Mouse (Mus musculus): ENCODE measurements around the gene Zpr1. TPM values are rescaled to one million over a fixed set of nuclear protein-coding genes. Genes with fewer than 3 reads are reported as not detected.

Gene Zpr1
- polyA plus RNA-seq (2014; fragmentation: Nextera tagmentation; extraction: Ambion mirVana): 60.4 and 64.2 TPM in 2 replicates

GRCm38 (mm10) chr9:46272677-46273454 is at the start of gene Zpr1:
Zpr1 (plus strand) TSS chr9:46273064.
- H3K27me3 ChIP-seq (ENCODE audit: control insufficient read depth, insufficient read depth, low read length): peaks cover 4% of the 10 kb centered on the region; the same call in 1 of the 2 replicates
- H3K27ac ChIP-seq (replicated peaks; ENCODE audit: low read depth, low read length): no peak within 1 kb of the TSS
- H3K9ac ChIP-seq (ENCODE audit: low read length): peak within 1 kb of the TSS; percentile 63
- peak within 1 kb of the TSS; percentile 88 for H3K4me3 ChIP-seq (ENCODE audit: low read depth, low read length)
- peaks cover 6% of the 10 kb centered on the region for H3K36me3 ChIP-seq (ENCODE audit: control insufficient read depth, insufficient read depth, low read length)
- DNase-seq (ENCODE audit: low spot score): peak; percentile 91
- peak; percentile 88 for ATAC-seq (ENCODE audit: insufficient number of reproducible peaks, low FRiP score, low TSS enrichment, low read depth)
- WGBS: 7% methylated on average over 45 of the region's 45 CpGs
- H3K9me3 ChIP-seq (ENCODE audit: control insufficient read depth, low read length): no peaks in the 10 kb centered on the region
- 0 out of 2 replicates have a peak, but pooled peaks cover 3% of the 10 kb centered on the region for H3K4me1 ChIP-seq (ENCODE audit: control insufficient read depth, insufficient read depth, low read length)
- peak within 1 kb of the TSS; percentile 84 for H3K4me2 ChIP-seq (ENCODE audit: low read depth, severe bottlenecking)

GRCm38 (mm10) chr9:46223090-46223489 is 49.8 kb upstream of the Zpr1 start:
- DNase-seq (ENCODE audit: low spot score): no peak
- Histone ChIP-seq H3K9ac (ENCODE audit: low read length) (no peak overlapping the region), H3K27me3 (ENCODE audit: control insufficient read depth, insufficient read depth, low read length) (no peaks in the 10 kb centered on the region), H3K27ac (replicated peaks; ENCODE audit: low read depth, low read length) (no peak overlapping the region), H3K4me3 (ENCODE audit: low read depth, low read length) (no peak overlapping the region), H3K9me3 (ENCODE audit: control insufficient read depth, low read length) (no peaks in the 10 kb centered on the region), H3K4me1 (ENCODE audit: control insufficient read depth, insufficient read depth, low read length) (no peaks in the 10 kb centered on the region), H3K36me3 (ENCODE audit: control insufficient read depth, insufficient read depth, low read length) (peaks cover 9% of the 10 kb centered on the region; the same call in 1 of the 2 replicates), H3K4me2 (ENCODE audit: low read depth, severe bottlenecking) (no peak overlapping the region)
- ATAC-seq (ENCODE audit: insufficient number of reproducible peaks, low FRiP score, low TSS enrichment, low read depth): no peak
- WGBS: 88% methylated on average over 6 of the region's 6 CpGs

GRCm38 (mm10) chr9:46224101-46224500 is 48.8 kb upstream of the Zpr1 start:
- Histone ChIP-seq H3K4me3 (ENCODE audit: low read depth, low read length) (no peak overlapping the region), H3K27me3 (ENCODE audit: control insufficient read depth, insufficient read depth, low read length) (no peaks in the 10 kb centered on the region), H3K27ac (replicated peaks; ENCODE audit: low read depth, low read length) (no peak overlapping the region), H3K36me3 (ENCODE audit: control insufficient read depth, insufficient read depth, low read length) (peaks cover 9% of the 10 kb centered on the region; the same call in 1 of the 2 replicates), H3K9me3 (ENCODE audit: control insufficient read depth, low read length) (no peaks in the 10 kb centered on the region), H3K9ac (ENCODE audit: low read length) (no peak overlapping the region), H3K4me1 (ENCODE audit: control insufficient read depth, insufficient read depth, low read length) (no peaks in the 10 kb centered on the region), H3K4me2 (ENCODE audit: low read depth, severe bottlenecking) (no peak overlapping the region)
- ATAC-seq (ENCODE audit: insufficient number of reproducible peaks, low FRiP score, low TSS enrichment, low read depth) (no peak), DNase-seq (ENCODE audit: low spot score) (no peak)
- WGBS: 85% methylated on average over 3 of the region's 3 CpGs

GRCm38 (mm10) chr9:46224945-46225660 is 47.8 kb upstream of the Zpr1 start:
- no peak for ATAC-seq (ENCODE audit: insufficient number of reproducible peaks, low FRiP score, low TSS enrichment, low read depth)

GRCm38 (mm10) chr9:46227064-46227614 is 45.7 kb upstream of the Zpr1 start:
- Histone ChIP-seq H3K4me3 (ENCODE audit: low read depth, low read length) (no peak overlapping the region), H3K36me3 (ENCODE audit: control insufficient read depth, insufficient read depth, low read length) (peaks cover 2% of the 10 kb centered on the region; the same call in 1 of the 2 replicates), H3K4me2 (ENCODE audit: low read depth, severe bottlenecking) (no peak overlapping the region), H3K27me3 (ENCODE audit: control insufficient read depth, insufficient read depth, low read length) (no peaks in the 10 kb centered on the region), H3K4me1 (ENCODE audit: control insufficient read depth, insufficient read depth, low read length) (peaks cover 2% of the 10 kb centered on the region; the same call in 1 of the 2 replicates), H3K9me3 (ENCODE audit: control insufficient read depth, low read length) (no peaks in the 10 kb centered on the region), H3K27ac (replicated peaks; ENCODE audit: low read depth, low read length) (no peak overlapping the region), H3K9ac (ENCODE audit: low read length) (no peak overlapping the region)
- DNase-seq (ENCODE audit: low spot score): no peak
- 91% methylated on average over 3 of the region's 3 CpGs for WGBS
- ATAC-seq (ENCODE audit: insufficient number of reproducible peaks, low FRiP score, low TSS enrichment, low read depth): no peak

More at GRCm38 (mm10) chr9:46224945-46225660, 47.8 kb upstream of the Zpr1 start:
- Histone ChIP-seq H3K9me3 (ENCODE audit: control insufficient read depth, low read length) (no peaks in the 10 kb centered on the region), H3K4me1 (ENCODE audit: control insufficient read depth, insufficient read depth, low read length) (no peaks in the 10 kb centered on the region), H3K4me3 (ENCODE audit: low read depth, low read length) (no peak overlapping the region), H3K27ac (replicated peaks; ENCODE audit: low read depth, low read length) (no peak overlapping the region), H3K9ac (ENCODE audit: low read length) (no peak overlapping the region), H3K27me3 (ENCODE audit: control insufficient read depth, insufficient read depth, low read length) (no peaks in the 10 kb centered on the region), H3K36me3 (ENCODE audit: control insufficient read depth, insufficient read depth, low read length) (peaks cover 9% of the 10 kb centered on the region; the same call in 1 of the 2 replicates), H3K4me2 (ENCODE audit: low read depth, severe bottlenecking) (no peak overlapping the region)
- 71% methylated on average over 5 of the region's 5 CpGs for WGBS
- no peak for DNase-seq (ENCODE audit: low spot score)

GRCm38 (mm10) chr9:46228491-46228890 is 44.4 kb upstream of the Zpr1 start, which contains the start of gene Apoa1:
Apoa1 (plus strand) TSS chr9:46228580.
- H3K4me2 ChIP-seq (ENCODE audit: low read depth, severe bottlenecking): no peak within 1 kb of the TSS

GRCm38 (mm10) chr9:46229573-46230449 is 43.1 kb upstream of the Zpr1 start:
- ATAC-seq (ENCODE audit: insufficient number of reproducible peaks, low FRiP score, low TSS enrichment, low read depth) (peak; percentile 87), DNase-seq (ENCODE audit: low spot score) (peak; percentile 91)
- Histone ChIP-seq H3K9me3 (ENCODE audit: control insufficient read depth, low read length) (no peaks in the 10 kb centered on the region), H3K27me3 (ENCODE audit: control insufficient read depth, insufficient read depth, low read length) (no peaks in the 10 kb centered on the region), H3K9ac (ENCODE audit: low read length) (peak overlapping the region; percentile 70), H3K4me1 (ENCODE audit: control insufficient read depth, insufficient read depth, low read length) (peaks cover 2% of the 10 kb centered on the region; the same call in 1 of the 2 replicates), H3K4me2 (ENCODE audit: low read depth, severe bottlenecking) (peak overlapping the region; percentile 72), H3K36me3 (ENCODE audit: control insufficient read depth, insufficient read depth, low read length) (no peaks in the 10 kb centered on the region), H3K27ac (replicated peaks; ENCODE audit: low read depth, low read length) (no peak overlapping the region), H3K4me3 (ENCODE audit: low read depth, low read length) (peak overlapping the region; percentile 47)
- WGBS: 15% methylated on average over 37 of the region's 37 CpGs

More at GRCm38 (mm10) chr9:46228491-46228890, 44.4 kb upstream of the Zpr1 start, which contains the start of gene Apoa1:
- H3K4me3 ChIP-seq (ENCODE audit: low read depth, low read length): no peak within 1 kb of the TSS
- no peak for ATAC-seq (ENCODE audit: insufficient number of reproducible peaks, low FRiP score, low TSS enrichment, low read depth)
- H3K27ac ChIP-seq (replicated peaks; ENCODE audit: low read depth, low read length): no peak within 1 kb of the TSS
- 71% methylated on average over 9 of the region's 9 CpGs for WGBS
- no peaks in the 10 kb centered on the region for H3K9me3 ChIP-seq (ENCODE audit: control insufficient read depth, low read length)
- no peak within 1 kb of the TSS for H3K9ac ChIP-seq (ENCODE audit: low read length)
- H3K27me3 ChIP-seq (ENCODE audit: control insufficient read depth, insufficient read depth, low read length): no peaks in the 10 kb centered on the region
- no peak for DNase-seq (ENCODE audit: low spot score)
- H3K36me3 ChIP-seq (ENCODE audit: control insufficient read depth, insufficient read depth, low read length): no peaks in the 10 kb centered on the region; the same call in 1 of the 2 replicates
- peaks cover 2% of the 10 kb centered on the region; the same call in 1 of the 2 replicates for H3K4me1 ChIP-seq (ENCODE audit: control insufficient read depth, insufficient read depth, low read length)

Measured in limb, embryonic 11.5 days (tissue).